Mouse (Mus musculus) liver, adult 2 months (tissue): ENCODE data around the gene Stap2.

Experiments
- CTCF ChIP-seq: fragments of 200-500 bp; IDR thresholded peaks from 2 replicates; pipeline ENCODE4 v1.5.1; 2011; ENCODE audit warnings: low read depth, low read length, control low read depth
- POLR2A ChIP-seq: fragments of 200-500 bp; IDR thresholded peaks from 2 replicates; pipeline ENCODE4 v1.6.1; 2011; ENCODE audit warnings: low read length, control low read depth; ENCODE audit not compliant: insufficient read depth; ENCODE audit errors: extremely low read depth

- TF ChIP-seq CTCF, result peak; percentile 99
- no peak for TF ChIP-seq POLR2A
Measured at GRCm38 (mm10) chr17:56010681-56011080, 5.3 kb upstream of the Stap2 start.
